Mouse (Mus musculus): ENCODE measurements at regions not wholly inside any gene's neighbourhood (a gene's known extent, or its start where the extent isn't known, plus 50 kb on each side); places are given as distances from the start of the nearest gene placed in this dataset.

DNA sequence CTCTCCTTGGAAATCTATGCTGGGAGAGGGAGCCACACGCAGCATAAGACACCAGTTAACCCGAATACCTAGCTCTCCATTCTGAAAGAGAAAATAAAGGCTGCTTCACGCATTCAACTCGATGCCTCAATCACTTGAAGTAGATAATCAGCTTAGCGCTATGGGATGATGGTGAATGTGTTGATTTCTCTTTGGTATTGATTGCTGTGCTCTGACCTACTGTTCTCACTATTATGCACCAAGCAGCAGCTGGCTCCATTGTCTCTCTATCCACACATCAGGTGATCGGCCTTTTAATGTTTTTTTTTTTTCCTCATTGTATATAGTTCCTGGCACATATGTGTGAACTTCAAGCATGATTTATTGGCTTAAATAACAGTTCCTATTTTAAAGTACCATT lies 254.0 kb downstream of the Car8 start:
- no peak for TF ChIP-seq CTCF (IDR thresholded peaks at IDR 0.05; ENCODE audit: low read depth, low read length)
- TF ChIP-seq POLR2A (IDR thresholded peaks at IDR 0.05; ENCODE audit: borderline replicate concordance, low read depth, low read length), result no peak

Data from bone marrow macrophage, adult 2 months (primary cell).